Mouse (Mus musculus) hematopoietic stem cell, adult 5-6 weeks (primary cell): ENCODE measurements around the gene Lkaaear1. TPM values are rescaled to one million over a fixed set of nuclear protein-coding genes. Genes with fewer than 3 reads are reported as not detected.

Experiments
- ATAC-seq, 2 experiments: fragments of 125-278 bp in 1 of 2; replicated peaks in 1 of 2; 2 replicates each; pipeline ENCODE4 v1.8.0; 2016 to 2017; ENCODE audit warnings: inconsistent platforms in 2 of 2, mild to moderate bottlenecking in 2 of 2, moderate number of reproducible peaks in 2 of 2, low read depth in 1 of 2, moderate TSS enrichment in 1 of 2; ENCODE audit not compliant: low FRiP score in 2 of 2, poor library complexity in 2 of 2, severe bottlenecking in 2 of 2, insufficient read depth in 1 of 2, low TSS enrichment in 1 of 2
- total RNA-seq: library from RNA; stranded (forward); fragments of 172-1452, 232-1000 nt; gene quantifications from 2 replicates; pipeline ENCODE4 v1.2.3, GENCODE M21; 2017

Lkaaear1 gene
- total RNA-seq, 1 experiment from 2014 or later, result not detected

- ATAC-seq, result no peak
Observed at GRCm38 (mm10) chr2:181689466-181690160, 8.6 kb downstream of the Lkaaear1 start.

GRCm38 (mm10) chr2:181687586-181687985 is 10.7 kb downstream of the Lkaaear1 start:
- no peak for ATAC-seq

GRCm38 (mm10) chr2:181685686-181686085 is 12.6 kb downstream of the Lkaaear1 start:
- ATAC-seq, result no peak

GRCm38 (mm10) chr2:181684713-181685112 is 13.5 kb downstream of the Lkaaear1 start:
- ATAC-seq, result no peak

- ATAC-seq, result no peak
Observed at GRCm38 (mm10) chr2:181683381-181683780, 14.9 kb downstream of the Lkaaear1 start.

GRCm38 (mm10) chr2:181681978-181682377 is 16.3 kb downstream of the Lkaaear1 start:
- no peak for ATAC-seq

- 0 out of 4 replicates have a peak, but pooled peaks of 1 of the 2 experiments have one; percentile 10 for ATAC-seq
Observed at GRCm38 (mm10) chr2:181680716-181681117, 17.5 kb downstream of the Lkaaear1 start.

GRCm38 (mm10) chr2:181679951-181680715 is 18.1 kb downstream of the Lkaaear1 start, which contains the start of gene Tcea2:
TSS of gene Tcea2 (plus strand) at chr2:181680310.
- ATAC-seq, result peak; percentile 38 to 52

- peak; percentile 74 to 77 for ATAC-seq
Observed at GRCm38 (mm10) chr2:181678780-181679179, 19.5 kb downstream of the Lkaaear1 start.

- ATAC-seq, result no peak
Observed at GRCm38 (mm10) chr2:181677755-181678098, 20.5 kb downstream of the Lkaaear1 start.

- no peak for ATAC-seq
Observed at GRCm38 (mm10) chr2:181677096-181677754, 21.0 kb downstream of the Lkaaear1 start.

- ATAC-seq, result no peak
Observed at GRCm38 (mm10) chr2:181676424-181676823, 21.8 kb downstream of the Lkaaear1 start.

- ATAC-seq, result peak; percentile 47 to 54
Observed at GRCm38 (mm10) chr2:181675454-181675853, 22.8 kb downstream of the Lkaaear1 start.

- no peak for ATAC-seq
Observed at GRCm38 (mm10) chr2:181674934-181675333, 23.3 kb downstream of the Lkaaear1 start.

GRCm38 (mm10) chr2:181673501-181673900 is 24.7 kb downstream of the Lkaaear1 start:
- no peak for ATAC-seq

GRCm38 (mm10) chr2:181671984-181672383 is 26.3 kb downstream of the Lkaaear1 start:
- ATAC-seq, result no peak

GRCm38 (mm10) chr2:181671326-181671725 is 26.9 kb downstream of the Lkaaear1 start, which contains the start of gene Sox18:
TSS of gene Sox18 (minus strand) at chr2:181671640.
- no peak; a peak in 1 of 4 replicates for ATAC-seq

GRCm38 (mm10) chr2:181670913-181671311 is 27.3 kb downstream of the Lkaaear1 start:
- ATAC-seq, result no peak
